Mouse (Mus musculus) A20 (cell line): ENCODE data around the gene Nynrin.

Experiments used
- DNase-seq: peaks from one replicate; pipeline ENCODE4 v3.0.0-alpha.2; 2011; ENCODE audit warnings: low read depth, low spot score

The Nynrin gene

GRCm38 (mm10) chr14:55877469-55878315, 23.9 kb downstream of the Nynrin start:
- DNase-seq = no peak

GRCm38 (mm10) chr14:55878316-55878940, 24.6 kb downstream of the Nynrin start:
- DNase-seq = no peak

GRCm38 (mm10) chr14:55879623-55880022, 25.8 kb downstream of the Nynrin start:
- peak; percentile 81 for DNase-seq

- no peak for DNase-seq
Observed at GRCm38 (mm10) chr14:55880982-55881381, 27.2 kb downstream of the Nynrin start.

GRCm38 (mm10) chr14:55882171-55882641, 28.4 kb downstream of the Nynrin start:
- no peak for DNase-seq

GRCm38 (mm10) chr14:55883149-55883661, 29.4 kb downstream of the Nynrin start:
- no peak for DNase-seq

GRCm38 (mm10) chr14:55883663-55884062, 29.9 kb downstream of the Nynrin start:
- DNase-seq = no peak

GRCm38 (mm10) chr14:55884166-55884565, 30.4 kb downstream of the Nynrin start, which contains the start of gene Cbln3:
Gene Cbln3 (minus strand): TSS chr14:55884392.
- DNase-seq = no peak

- peak; percentile 94 for DNase-seq
Observed at GRCm38 (mm10) chr14:55884713-55885113, 30.9 kb downstream of the Nynrin start, which contains the start of gene Khnyn. Gene Khnyn (plus strand): TSS chr14:55884947.

GRCm38 (mm10) chr14:55885114-55885790, 31.4 kb downstream of the Nynrin start:
- no peak for DNase-seq

GRCm38 (mm10) chr14:55885791-55886271, 32.0 kb downstream of the Nynrin start:
- DNase-seq = peak; percentile 92

- no peak for DNase-seq
Observed at GRCm38 (mm10) chr14:55886571-55887382, 33.0 kb downstream of the Nynrin start.

GRCm38 (mm10) chr14:55897671-55898070, 43.9 kb downstream of the Nynrin start:
- DNase-seq = no peak

GRCm38 (mm10) chr14:55898947-55899346, 45.1 kb downstream of the Nynrin start:
- DNase-seq = no peak

GRCm38 (mm10) chr14:55899701-55900413, 46.0 kb downstream of the Nynrin start, which contains the start of gene Sdr39u1:
Gene Sdr39u1 (minus strand): TSS chr14:55900293.
- peak; percentile 95 for DNase-seq

GRCm38 (mm10) chr14:55900414-55900755, 46.6 kb downstream of the Nynrin start:
- DNase-seq = no peak

GRCm38 (mm10) chr14:55905518-55905917, 51.7 kb downstream of the Nynrin start:
- DNase-seq = peak; percentile 40

GRCm38 (mm10) chr14:55913406-55913805, 59.6 kb downstream of the Nynrin start:
- DNase-seq = no peak

GRCm38 (mm10) chr14:55918240-55919082, 64.7 kb downstream of the Nynrin start:
- DNase-seq = peak; percentile 82
